9 mouse cellular contexts compared by ENCODE assay signal in genomic region chr8:4413206-4413605, GRCm38 (mm10).
DNase-seq lines count a peak whose midpoint lies in the region; ATAC-seq lines count a peak whose summit lies in the region.
"Had no signal": no experiment of that assay in that cellular context is flagged by ENCODE, and none has a peak within 500 bp of the region (broad histone marks: within the 10 kb centered on the region; RNA-seq: fewer than 3 reads in every experiment).

No protein-coding gene starts in this region.

- peak; percentile 40 to 41 for DNase-seq in right cerebral cortex, postnatal 10 days (ENCODE audit: low spot score in 2 of 2)
- no peak for DNase-seq in right cerebral cortex, postnatal 4 days
- DNase-seq in ZHBTc4 (ENCODE audit: low read depth, low spot score) = peak; percentile 52
- DNase-seq in embryonic facial prominence, embryonic 11.5 days (ENCODE audit: low spot score) = peak; percentile 63
- peak; percentile 33 to 71 for DNase-seq in left cerebral cortex, postnatal 25 days (ENCODE audit: low spot score in 2 of 2)

- no peak overlapping the region for H3K4me2 ChIP-seq in embryonic facial prominence, embryonic 11.5 days (ENCODE audit: low read depth, low read length)
- H3K4me2 ChIP-seq in neural tube, embryonic 14.5 days (ENCODE audit: low read depth, low read length) = no peak overlapping the region
- H3K4me2 ChIP-seq: heart, embryonic 13.5 days had no signal

- no peak overlapping the region for H3K4me3 ChIP-seq in embryonic facial prominence, embryonic 11.5 days (ENCODE audit: low read depth, low read length)
- no peak overlapping the region for H3K4me3 ChIP-seq in neural tube, embryonic 14.5 days (ENCODE audit: low read depth, low read length)
- H3K4me3 ChIP-seq: heart, embryonic 13.5 days had no signal

- no peak overlapping the region for H3K27ac ChIP-seq in embryonic facial prominence, embryonic 11.5 days (replicated peaks; ENCODE audit: low read depth, low read length)
- H3K27ac ChIP-seq in neural tube, embryonic 14.5 days (ENCODE audit: low read depth, low read length) = no peak overlapping the region
- H3K27ac ChIP-seq: heart, embryonic 13.5 days had no signal

- no peak for ATAC-seq in embryonic facial prominence, embryonic 11.5 days (replicated peaks; ENCODE audit: insufficient number of reproducible peaks, low FRiP score, low TSS enrichment, low read depth)
- ATAC-seq in inflammation-experienced regulatory T-cells, adult 6 months = peak; percentile 70
- ATAC-seq in neural tube, embryonic 14.5 days (ENCODE audit: low read depth) = 0 out of 2 replicates have a peak, but pooled peaks have one; percentile 35
- ATAC-seq in erythroid progenitor cell, adult 5-6 weeks (replicated peaks; ENCODE audit: low FRiP score, poor library complexity, severe bottlenecking) = no peak

- WGBS in embryonic facial prominence, embryonic 11.5 days = 50% methylated on average over 6 of the region's 6 CpGs
- 54% methylated on average over 6 of the region's 6 CpGs for WGBS in neural tube, embryonic 14.5 days

- intact Hi-C loops in left cerebral cortex, postnatal 25 days (cut with DNase I) = loop anchor here (1.0 to 5.0 kb wide), 4 partner anchors 80 to 264 kb away; partner anchors contain the start of gene Cers4

- no peaks in the 10 kb centered on the region for H3K27me3 ChIP-seq in embryonic facial prominence, embryonic 11.5 days (ENCODE audit: control insufficient read depth, insufficient read depth, low read length)
- no peaks in the 10 kb centered on the region for H3K27me3 ChIP-seq in neural tube, embryonic 14.5 days (ENCODE audit: control insufficient read depth, insufficient read depth, low read length)
- H3K27me3 ChIP-seq: heart, embryonic 13.5 days had no signal

- H3K9ac ChIP-seq in embryonic facial prominence, embryonic 11.5 days (replicated peaks; ENCODE audit: low read length) = no peak overlapping the region
- no peak overlapping the region for H3K9ac ChIP-seq in neural tube, embryonic 14.5 days (replicated peaks; ENCODE audit: low read depth, low read length)
- H3K9ac ChIP-seq: heart, embryonic 13.5 days had no signal

- no peaks in the 10 kb centered on the region for H3K4me1 ChIP-seq in embryonic facial prominence, embryonic 11.5 days (ENCODE audit: control insufficient read depth, insufficient read depth, low read length)
- no peaks in the 10 kb centered on the region for H3K4me1 ChIP-seq in neural tube, embryonic 14.5 days (ENCODE audit: control insufficient read depth, insufficient read depth, low read length)

- H3K9me3 ChIP-seq in embryonic facial prominence, embryonic 11.5 days (replicated peaks; ENCODE audit: control insufficient read depth, low read length) = no peaks in the 10 kb centered on the region
- no peaks in the 10 kb centered on the region for H3K9me3 ChIP-seq in neural tube, embryonic 14.5 days (ENCODE audit: control insufficient read depth, low read length)
- H3K9me3 ChIP-seq: heart, embryonic 13.5 days had no signal

- no peaks in the 10 kb centered on the region for H3K36me3 ChIP-seq in embryonic facial prominence, embryonic 11.5 days (replicated peaks; ENCODE audit: control insufficient read depth, insufficient read depth, low read depth, low read length)
- H3K36me3 ChIP-seq in neural tube, embryonic 14.5 days (ENCODE audit: control insufficient read depth, insufficient read depth, low read length) = no peaks in the 10 kb centered on the region
- H3K36me3 ChIP-seq: heart, embryonic 13.5 days had no signal

Comparison
In these comparisons a context has a peak if more than half of its experiments do, and no peak if none do; other contexts are left out.
1. ATAC-seq: peak in inflammation-experienced regulatory T-cells, adult 6 months (single experiment) and neural tube, embryonic 14.5 days (single experiment); none in embryonic facial prominence, embryonic 11.5 days (single experiment) and erythroid progenitor cell, adult 5-6 weeks (single experiment).